Mouse (Mus musculus) embryonic stem cell, embryonic (primary cell): ENCODE data around the gene Sft2d1.
"Not testable (repeated sequence)": the region's sequence is repeated elsewhere in the genome, so short reads cannot be mapped to it uniquely, and the experiment has no call there.

ENCODE experiments used
- CTCF ChIA-PET, 4 experiments: fragments of 300-600 bp in 2 of 4; fragments of 350-600 bp in 2 of 4; sonication (Branson Sonifier 250); formaldehyde crosslinking; loops; one replicate each; lab custom pipeline; 2022; ENCODE audit warnings: inconsistent platforms in 2 of 4; lab: Charles Lee
- POLR2A ChIA-PET, 4 experiments: fragments of 300-600 bp in 2 of 4; fragments of 350-600 bp in 2 of 4; sonication (Branson Sonifier 250); formaldehyde crosslinking; loops; one replicate each; lab custom pipeline; 2022; ENCODE audit warnings: antibody characterized with exemption in 4 of 4, inconsistent platforms in 1 of 4; lab: Charles Lee

Gene Sft2d1

DNA sequence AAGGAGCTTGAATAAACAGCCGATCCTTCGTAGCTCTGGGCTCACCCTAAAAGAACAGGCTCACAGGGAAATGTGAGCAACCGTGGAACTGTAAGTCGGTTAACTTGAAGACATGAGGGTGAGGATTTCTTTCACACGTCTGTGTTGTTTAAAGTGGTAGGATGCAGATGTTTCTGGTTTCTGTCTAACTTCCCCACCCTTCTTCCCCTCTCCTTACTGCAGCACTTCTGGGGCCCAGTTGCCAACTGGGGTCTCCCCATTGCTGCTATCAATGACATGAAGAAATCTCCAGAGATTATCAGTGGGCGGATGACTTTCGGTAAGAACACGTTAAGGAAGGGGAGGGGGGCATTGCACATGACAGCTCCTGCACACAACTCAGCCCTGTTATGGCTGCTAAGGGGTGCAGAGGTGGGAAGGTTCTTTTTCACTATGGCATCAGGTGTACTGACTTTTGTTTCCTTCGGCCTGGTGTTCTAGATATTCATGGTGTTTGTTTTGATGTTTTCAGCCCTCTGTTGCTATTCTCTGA lies 14.5 kb upstream of the Sft2d1 start:
- ChIA-PET POLR2A (no interaction called here), CTCF (no interaction called here)

DNA sequence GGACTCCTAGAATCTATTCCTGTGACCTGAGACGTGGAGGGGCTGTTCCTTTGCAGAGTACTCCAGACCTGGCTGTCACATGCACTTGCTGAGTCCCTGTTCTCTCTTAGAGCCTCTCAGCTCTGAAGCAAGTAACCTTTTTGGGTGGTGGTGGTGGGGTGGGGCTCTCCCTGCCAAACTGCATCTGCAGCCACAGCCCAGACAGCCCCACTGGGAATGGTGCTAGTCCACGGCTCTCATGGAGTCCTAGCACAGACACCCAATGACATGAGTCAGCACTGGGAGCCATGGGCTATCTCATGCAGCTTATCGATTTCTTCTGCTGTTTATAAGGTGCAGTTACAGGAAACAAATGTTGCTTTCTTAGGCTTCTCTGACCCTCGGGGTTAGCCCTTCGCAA lies 13.2 kb upstream of the Sft2d1 start:
- ChIA-PET POLR2A (interaction anchor here in 2 of 4 experiments (1.2 to 1.5 kb wide), 2 partner anchors 13 kb away, joined by 3 to 5 read pairs; partner anchors contain the start of gene Sft2d1 (in 1 of the 2)), CTCF (interaction anchor here in 1 of 4 experiments (0.5 kb wide), 1 partner anchor 10 kb away, joined by 4 read pairs; no protein-coding TSS in a partner anchor)

DNA sequence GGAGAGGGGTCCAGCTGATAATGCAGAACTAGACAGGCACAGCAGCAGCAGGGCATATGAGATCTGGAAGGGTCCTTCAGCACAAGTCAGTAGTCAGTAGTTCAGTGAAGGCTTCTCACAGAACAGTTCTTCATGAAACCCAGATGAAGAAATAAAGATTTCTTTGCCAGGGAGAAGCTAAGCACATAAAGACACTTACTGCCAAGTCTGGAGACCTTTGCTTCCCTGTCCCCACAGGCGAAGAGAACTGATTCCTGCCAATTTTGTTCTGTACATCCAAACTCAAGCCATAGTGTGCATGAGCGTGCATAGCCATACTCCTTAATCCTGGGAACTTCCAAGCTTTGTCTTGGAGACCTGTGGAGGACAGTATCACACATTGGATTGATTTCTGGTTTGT lies 12.6 kb upstream of the Sft2d1 start:
- ChIA-PET POLR2A (interaction anchor here in 3 of 4 experiments (0.6 to 1.5 kb wide), 3 partner anchors 13 to 30 kb away, joined by 3 to 5 read pairs (median 3); partner anchors contain the start of gene Sft2d1 (in 1 of the 3)), CTCF (interaction anchor here in 1 of 4 experiments (0.5 kb wide), 1 partner anchor 11 kb away, joined by 4 read pairs; no protein-coding TSS in a partner anchor)

DNA sequence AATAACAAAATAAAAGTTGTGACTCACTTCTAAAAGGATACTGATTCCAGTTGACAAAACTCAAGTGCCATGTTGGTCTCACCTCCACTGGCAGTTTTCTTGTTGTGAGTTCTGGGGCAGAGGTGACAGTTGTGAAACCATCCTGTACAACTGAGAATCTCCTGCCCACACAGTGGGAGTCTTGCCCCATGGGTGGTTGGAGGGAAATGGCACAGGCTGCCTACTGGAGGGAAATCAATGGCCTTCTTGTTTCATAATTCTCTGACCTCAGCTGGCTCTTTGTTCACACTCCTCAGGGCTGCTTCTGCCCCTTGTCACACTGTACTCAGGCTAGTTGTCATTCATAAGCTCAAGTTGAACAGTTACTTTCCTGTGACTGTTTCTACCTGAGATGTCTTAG lies 11.4 kb upstream of the Sft2d1 start:
- ChIA-PET POLR2A (interaction anchor here in 1 of 4 experiments (0.9 kb wide), 1 partner anchor 12 kb away, joined by 4 read pairs; no protein-coding TSS in a partner anchor), CTCF (no interaction called here)

DNA sequence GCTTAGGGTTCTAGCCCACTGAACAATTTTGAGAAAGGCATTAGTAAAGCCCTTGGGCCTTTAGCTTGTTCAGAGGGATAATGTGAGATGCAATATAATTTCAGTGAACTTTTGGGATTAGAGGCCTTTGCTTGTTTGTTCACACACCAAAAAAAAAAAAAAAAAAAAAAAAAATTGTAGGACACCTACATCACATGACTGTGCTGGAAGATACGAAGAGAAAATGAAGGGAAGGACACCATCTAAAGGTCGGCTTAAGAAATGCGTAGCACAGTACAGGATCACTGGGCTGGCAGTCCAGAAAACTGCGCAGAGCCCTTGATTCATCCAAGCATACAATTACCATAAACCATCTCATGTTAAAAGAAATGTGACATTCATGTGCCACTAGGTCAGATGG lies 9.4 kb upstream of the Sft2d1 start:
- CTCF ChIA-PET: interaction anchor here in 3 of 4 experiments (0.6 to 1.3 kb wide), 8 partner anchors 20 to 566 kb away, joined by 3 to 19 read pairs (median 4); no protein-coding TSS in a partner anchor
- POLR2A ChIA-PET: interaction anchor here in 3 of 4 experiments (0.6 to 1.2 kb wide), 7 partner anchors 10 to 129 kb away, joined by 3 to 5 read pairs (median 3); partner anchors contain the start of genes Mpc1 (in 1 of the 3) and Sft2d1 (in 1 of the 3)

GRCm38 (mm10) chr17:8302772-8303438 lies 8.0 kb upstream of the Sft2d1 start:
- ChIA-PET CTCF (interaction anchor here in 1 of 4 experiments (0.6 kb wide), 1 partner anchor 10 kb away, joined by 4 read pairs; no protein-coding TSS in a partner anchor), POLR2A (interaction anchor here in 1 of 4 experiments (0.7 kb wide), 1 partner anchor 42 kb away, joined by 6 read pairs; no protein-coding TSS in a partner anchor)

GRCm38 (mm10) chr17:8303671-8304070 lies 7.2 kb upstream of the Sft2d1 start:
- ChIA-PET POLR2A (interaction anchor here in 2 of 4 experiments (0.7 to 1.4 kb wide), 2 partner anchors 19 to 43 kb away, joined by 3 to 6 read pairs; no protein-coding TSS in a partner anchor), CTCF (interaction anchor here in 1 of 4 experiments (0.6 kb wide), 1 partner anchor 10 kb away, joined by 4 read pairs; no protein-coding TSS in a partner anchor)

- CTCF ChIA-PET: interaction anchor here in 1 of 4 experiments (1.2 kb wide), 2 partner anchors 10 to 23 kb away, joined by 3 read pairs; partner anchors contain the start of gene Mpc1
- POLR2A ChIA-PET: interaction anchor here in 1 of 4 experiments (1.4 kb wide), 1 partner anchor 22 kb away, joined by 4 read pairs; no protein-coding TSS in a partner anchor
Measured at GRCm38 (mm10) chr17:8305801-8306200, 5.1 kb upstream of the Sft2d1 start.

DNA sequence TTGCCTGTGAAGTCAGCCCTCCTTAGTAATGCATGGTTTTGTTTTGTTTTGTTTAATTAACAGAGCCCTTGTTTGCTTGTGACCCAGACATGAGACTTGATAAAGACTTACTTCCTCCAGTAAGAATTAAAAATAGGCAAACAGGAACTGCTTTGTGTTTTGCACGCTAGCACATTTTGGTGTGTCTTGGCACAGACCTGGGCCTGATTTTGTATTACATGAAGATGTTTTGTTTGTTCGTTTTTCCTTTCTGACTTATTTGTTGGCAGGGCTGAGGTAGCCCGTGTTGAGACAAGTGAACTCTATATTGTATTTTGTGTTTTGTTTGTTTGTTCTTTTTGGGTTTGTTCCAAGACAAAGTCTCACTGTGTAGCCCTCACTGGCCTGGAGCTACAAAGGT lies 849 bp downstream of the Sft2d1 start:
- POLR2A ChIA-PET: interaction anchor here in 2 of 4 experiments (0.7 to 0.9 kb wide), 2 partner anchors 10 to 97 kb away, joined by 3 to 5 read pairs; no protein-coding TSS in a partner anchor

DNA sequence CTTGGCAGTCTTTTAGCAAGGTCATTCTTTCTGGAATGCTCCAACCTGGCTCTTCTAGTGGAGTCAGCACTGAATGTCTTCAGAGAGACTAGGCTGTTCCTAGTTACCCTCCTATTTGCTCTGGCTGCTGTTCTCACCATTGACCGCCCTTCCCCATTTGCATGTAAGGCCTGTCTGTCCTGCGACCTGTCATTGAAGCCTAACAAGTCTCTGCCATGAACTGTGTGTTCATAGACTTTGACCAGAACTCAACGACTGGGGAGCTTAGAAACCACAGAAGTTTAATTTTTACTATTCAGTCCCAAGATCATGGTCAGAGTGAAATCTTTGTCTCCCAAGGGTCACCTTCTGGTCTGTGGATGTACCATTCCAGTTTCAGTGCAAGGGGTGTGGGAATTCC lies 3.1 kb downstream of the Sft2d1 start:
- ChIA-PET POLR2A (no interaction called here), CTCF (interaction anchor here in 3 of 4 experiments (1.2 to 4.0 kb wide), 3 partner anchors 14 to 15 kb away, joined by 3 to 29 read pairs (median 4); no protein-coding TSS in a partner anchor)

More for the DNA sequence above, 849 bp downstream of the Sft2d1 start:
- CTCF ChIA-PET: no interaction called here

DNA sequence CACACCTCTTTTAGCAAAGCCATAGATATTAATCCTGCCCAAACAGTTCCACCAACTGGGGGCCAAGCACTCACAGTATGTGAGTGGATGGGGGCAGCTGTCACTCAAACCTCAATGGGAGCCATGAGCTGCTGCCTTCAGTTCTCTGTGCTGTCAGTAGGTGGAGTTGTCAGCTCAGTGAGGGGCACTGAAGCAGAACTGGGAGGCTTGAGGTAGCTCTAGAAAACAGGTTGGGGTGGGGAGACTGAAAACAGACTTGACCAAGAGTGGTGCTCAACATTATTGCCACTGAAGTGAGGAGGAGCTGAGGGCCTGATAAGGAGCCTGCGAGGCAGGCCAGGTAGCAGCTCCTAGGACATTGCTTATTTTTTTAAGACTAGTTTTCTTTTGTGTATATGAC lies 5.3 kb downstream of the Sft2d1 start:
- CTCF ChIA-PET: interaction anchor here (0.6 to 4.0 kb wide), 27 partner anchors 9 to 277 kb away, joined by 3 to 29 read pairs (median 4); partner anchors contain the start of genes Mpc1 (in 1 of the 4) and Prr18 (in 1 of the 4)

GRCm38 (mm10) chr17:8326877-8327276 lies 16.0 kb downstream of the Sft2d1 start:
- POLR2A ChIA-PET: interaction anchor here in 2 of 4 experiments (1.0 kb wide), 2 partner anchors 10 to 11 kb away, joined by 3 to 5 read pairs; no protein-coding TSS in a partner anchor
- CTCF ChIA-PET: interaction anchor here in 2 of 4 experiments (1.0 to 3.2 kb wide), 4 partner anchors 11 to 62 kb away, joined by 4 to 29 read pairs (median 10); no protein-coding TSS in a partner anchor

More for the DNA sequence above, 5.3 kb downstream of the Sft2d1 start:
- POLR2A ChIA-PET: interaction anchor here in 3 of 4 experiments (0.6 to 1.3 kb wide), 5 partner anchors 10 to 56 kb away, joined by 3 to 6 read pairs (median 4); partner anchors contain the start of gene Mpc1 (in 1 of the 3)

GRCm38 (mm10) chr17:8328511-8329174 lies 17.7 kb downstream of the Sft2d1 start:
- POLR2A ChIA-PET: interaction anchor here in 3 of 4 experiments (0.6 to 2.9 kb wide), 3 partner anchors 11 to 30 kb away, joined by 3 to 11 read pairs (median 4); no protein-coding TSS in a partner anchor
- CTCF ChIA-PET: interaction anchor here (0.6 to 3.2 kb wide), 25 partner anchors 9 to 133 kb away, joined by 3 to 29 read pairs (median 3); no protein-coding TSS in a partner anchor

- ChIA-PET CTCF (interaction anchor here in 1 of 4 experiments (3.1 kb wide), 1 partner anchor 9 kb away, joined by 24 read pairs; no protein-coding TSS in a partner anchor), POLR2A (interaction anchor here in 2 of 4 experiments (0.8 to 2.9 kb wide), 3 partner anchors 8 to 10 kb away, joined by 3 to 11 read pairs (median 4); no protein-coding TSS in a partner anchor)
Measured at GRCm38 (mm10) chr17:8330602-8331001, 19.7 kb downstream of the Sft2d1 start.

DNA sequence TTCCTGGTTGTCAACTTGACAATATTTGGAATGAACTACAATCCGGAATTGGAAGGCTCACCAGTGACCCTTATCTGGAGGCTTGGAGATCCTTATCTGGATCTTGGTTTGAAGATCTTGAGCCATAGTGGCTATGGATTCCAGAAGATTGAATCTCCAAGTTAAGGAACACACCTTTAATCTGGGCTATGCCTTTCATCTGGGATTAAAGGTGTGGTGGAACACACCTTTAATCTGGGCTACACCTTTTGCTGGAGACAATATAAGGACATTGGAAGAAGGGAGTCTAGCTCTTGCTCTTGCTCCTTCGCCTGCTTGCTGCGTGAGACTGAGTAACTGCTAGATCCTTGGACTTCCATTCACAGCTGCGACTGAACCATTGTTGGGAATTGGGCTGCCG lies 26.3 kb downstream of the Sft2d1 start, which contains the start of gene Prr18:
Prr18 (plus strand) TSS at position 301 of the 400 bp plus-strand sequence.
- POLR2A ChIA-PET: not testable (repeated sequence)
- CTCF ChIA-PET: interaction anchor here in 2 of 4 experiments (1.0 kb wide), 2 partner anchors 9 to 21 kb away, joined by 3 to 4 read pairs; no protein-coding TSS in a partner anchor

GRCm38 (mm10) chr17:8339666-8340374 lies 28.9 kb downstream of the Sft2d1 start:
- ChIA-PET POLR2A (interaction anchor here in 3 of 4 experiments (0.9 to 1.9 kb wide), 7 partner anchors 10 to 160 kb away, joined by 3 to 11 read pairs (median 4); no protein-coding TSS in a partner anchor), CTCF (interaction anchor here (0.5 to 2.8 kb wide), 8 partner anchors 10 to 90 kb away, joined by 3 to 24 read pairs (median 3); no protein-coding TSS in a partner anchor)
